ENCODE assay signal across 20 mouse cellular contexts in the genomic region with DNA sequence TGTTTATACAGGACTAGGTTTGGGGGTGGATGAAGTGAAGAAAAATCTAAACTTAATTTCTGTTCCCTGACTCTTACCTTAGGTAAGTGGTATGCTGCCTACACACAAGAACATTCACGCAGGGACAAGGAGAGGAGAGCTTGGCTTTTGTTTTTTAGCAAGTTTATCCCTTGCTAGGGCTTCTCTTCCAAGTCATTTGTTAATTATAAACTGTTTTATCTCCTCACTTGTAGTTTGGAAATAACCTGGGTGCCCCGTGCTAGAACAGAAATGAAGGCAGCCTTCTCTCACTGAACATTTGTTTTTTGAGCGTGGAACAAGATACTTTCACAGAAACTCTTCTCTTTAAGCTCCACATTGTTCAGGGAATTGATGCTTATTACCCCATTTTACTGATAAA. TPM values are rescaled to one million over a fixed set of nuclear protein-coding genes. Genes with fewer than 3 reads are reported as not detected.
DNase-seq lines count a peak whose midpoint lies in the region; ATAC-seq and TF ChIP-seq lines count a peak whose summit lies in the region.
"Had no signal": no experiment of that assay in that cellular context is flagged by ENCODE, and none has a peak within 500 bp of the region (broad histone marks: within the 10 kb centered on the region; RNA-seq: fewer than 3 reads in every experiment).

No protein-coding gene starts in this region.

- H3K9me3 ChIP-seq in hindbrain, embryonic 14.5 days (ENCODE audit: control insufficient read depth, low read length) = no peaks in the 10 kb centered on the region
- no peaks in the 10 kb centered on the region for H3K9me3 ChIP-seq in hindbrain, embryonic 10.5 days
- H3K9me3 ChIP-seq in stomach, embryonic 14.5 days (ENCODE audit: control insufficient read depth, low read depth, low read length) = no peaks in the 10 kb centered on the region
- no peaks in the 10 kb centered on the region for H3K9me3 ChIP-seq in stomach, postnatal 0 days (ENCODE audit: control insufficient read depth, low read length)
- H3K9me3 ChIP-seq: embryonic facial prominence, embryonic 10.5 days; forebrain, embryonic 13.5 days; G1E had no signal

- H3K36me3 ChIP-seq in hindbrain, embryonic 14.5 days (replicated peaks; ENCODE audit: control insufficient read depth, insufficient read depth) = no peaks in the 10 kb centered on the region
- no peaks in the 10 kb centered on the region for H3K36me3 ChIP-seq in hindbrain, embryonic 10.5 days
- no peaks in the 10 kb centered on the region for H3K36me3 ChIP-seq in stomach, embryonic 14.5 days (ENCODE audit: control insufficient read depth, insufficient read depth, low read length)
- no peaks in the 10 kb centered on the region for H3K36me3 ChIP-seq in stomach, postnatal 0 days (ENCODE audit: control insufficient read depth, insufficient read depth, low read length)
- H3K36me3 ChIP-seq: embryonic facial prominence, embryonic 10.5 days; G1E had no signal

- TF ChIP-seq EP300 in stomach, postnatal 0 days (optimal IDR thresholded peaks at IDR 0.05) = no peak

- WGBS in hindbrain, embryonic 14.5 days = 85% methylated on average over 3 of the region's 3 CpGs
- 89% methylated on average over 3 of the region's 3 CpGs for WGBS in hindbrain, embryonic 10.5 days
- 80% methylated on average over 3 of the region's 3 CpGs for WGBS in stomach, embryonic 14.5 days
- 54% methylated on average over 3 of the region's 3 CpGs for WGBS in stomach, postnatal 0 days

- H3K4me3 ChIP-seq in hindbrain, embryonic 14.5 days (replicated peaks; ENCODE audit: low read length) = no peak overlapping the region
- H3K4me3 ChIP-seq in hindbrain, embryonic 10.5 days = no peak overlapping the region
- H3K4me3 ChIP-seq in stomach, embryonic 14.5 days (ENCODE audit: low read depth, low read length) = no peak overlapping the region
- H3K4me3 ChIP-seq in stomach, postnatal 0 days (ENCODE audit: low read depth, low read length) = no peak overlapping the region
- H3K4me3 ChIP-seq: embryonic facial prominence, embryonic 10.5 days; forebrain, embryonic 13.5 days had no signal

- TF ChIP-seq CTCF in stomach, postnatal 0 days (IDR thresholded peaks at IDR 0.05; ENCODE audit: low read depth) = no peak

- no peak for DNase-seq in frontal cortex, postnatal 14 days (ENCODE audit: low spot score in 2 of 2)
- peak; percentile 17 for DNase-seq in hindbrain, embryonic 14.5 days (ENCODE audit: low spot score)
- no peak for DNase-seq in hindbrain, embryonic 10.5 days (ENCODE audit: low spot score)
- peak; percentile 9 to 23 for DNase-seq in kidney, adult 8-10 months
- no peak for DNase-seq in kidney, postnatal 4 days
- no peak for DNase-seq in stomach, postnatal 0 days (ENCODE audit: low spot score)
- DNase-seq: adrenal gland, adult 8-10 months; adrenal gland, postnatal 36 days; B cell, adult 2 months; cerebellum, adult 2 months; heart, adult 18-20 months; heart, postnatal 14 days had no signal

- H3K27ac ChIP-seq in hindbrain, embryonic 14.5 days = no peak overlapping the region
- no peak overlapping the region for H3K27ac ChIP-seq in hindbrain, embryonic 10.5 days
- peak overlapping the region; percentile 33; the same call in 1 of the 2 replicates for H3K27ac ChIP-seq in stomach, embryonic 14.5 days (ENCODE audit: low read length)
- H3K27ac ChIP-seq in stomach, postnatal 0 days (replicated peaks) = no peak overlapping the region
- H3K27ac ChIP-seq: embryonic facial prominence, embryonic 10.5 days; forebrain, embryonic 13.5 days had no signal

- H3K27me3 ChIP-seq in hindbrain, embryonic 14.5 days (ENCODE audit: control insufficient read depth, insufficient read depth, low read length) = no peaks in the 10 kb centered on the region
- no peaks in the 10 kb centered on the region for H3K27me3 ChIP-seq in hindbrain, embryonic 10.5 days (ENCODE audit: insufficient read depth, poor library complexity, severe bottlenecking)
- no peaks in the 10 kb centered on the region for H3K27me3 ChIP-seq in stomach, embryonic 14.5 days (ENCODE audit: control insufficient read depth, insufficient read depth, low read length)
- H3K27me3 ChIP-seq in stomach, postnatal 0 days (ENCODE audit: control insufficient read depth, insufficient read depth, low read length) = no peaks in the 10 kb centered on the region
- H3K27me3 ChIP-seq: forebrain, embryonic 13.5 days had no signal

- no peak overlapping the region for H3K9ac ChIP-seq in hindbrain, embryonic 14.5 days
- H3K9ac ChIP-seq in stomach, embryonic 14.5 days (replicated peaks; ENCODE audit: low read depth, low read length) = no peak overlapping the region
- no peak overlapping the region for H3K9ac ChIP-seq in stomach, postnatal 0 days (ENCODE audit: low read length)
- H3K9ac ChIP-seq: forebrain, embryonic 13.5 days; forebrain, postnatal 0 days had no signal

- peak; percentile 85 for ATAC-seq in frontal cortex, adult (ENCODE audit: low TSS enrichment)
- no peak for ATAC-seq in hindbrain, embryonic 14.5 days (ENCODE audit: low FRiP score)
- ATAC-seq in stomach, embryonic 14.5 days (ENCODE audit: insufficient number of reproducible peaks, insufficient read depth, low FRiP score, low read depth) = peak; percentile 28; the same call in 1 of the 2 replicates
- ATAC-seq in stomach, postnatal 0 days (ENCODE audit: low FRiP score, low TSS enrichment) = no peak
- ATAC-seq: CD4-positive, CD25-positive, alpha-beta regulatory T cell, adult 4 months; forebrain, embryonic 13.5 days; hindbrain, embryonic 16.5 days had no signal

- no peak overlapping the region for H3K4me2 ChIP-seq in hindbrain, embryonic 14.5 days (replicated peaks)
- no peak overlapping the region for H3K4me2 ChIP-seq in stomach, embryonic 14.5 days (replicated peaks; ENCODE audit: low read depth, low read length)
- no peak overlapping the region for H3K4me2 ChIP-seq in stomach, postnatal 0 days (replicated peaks; ENCODE audit: low read depth)
- H3K4me2 ChIP-seq: forebrain, embryonic 13.5 days had no signal

- H3K4me1 ChIP-seq in hindbrain, embryonic 14.5 days (replicated peaks; ENCODE audit: control insufficient read depth, insufficient read depth, low read length) = no peaks in the 10 kb centered on the region
- no peaks in the 10 kb centered on the region for H3K4me1 ChIP-seq in hindbrain, embryonic 10.5 days (replicated peaks)
- no peaks in the 10 kb centered on the region for H3K4me1 ChIP-seq in stomach, embryonic 14.5 days (ENCODE audit: control insufficient read depth, insufficient read depth, low read length)
- H3K4me1 ChIP-seq in stomach, postnatal 0 days (replicated peaks; ENCODE audit: control insufficient read depth, insufficient read depth) = no peaks in the 10 kb centered on the region
- H3K4me1 ChIP-seq: embryonic facial prominence, embryonic 10.5 days; forebrain, embryonic 13.5 days had no signal

RNA-seq across cellular contexts. Expression of gene Tbc1d19, which starts 48.1 kb away (rescaled TPM):
- 70.1 and 77.0 TPM in 2 replicates for polyA plus RNA-seq in hindbrain, embryonic 14.5 days (2014; fragmentation: Nextera tagmentation; extraction: Ambion mirVana)
- 47.2 and 51.1 TPM in 2 replicates for polyA plus RNA-seq in hindbrain, embryonic 10.5 days (2016; fragmentation: Nextera tagmentation; extraction: Ambion mirVana)
- 46.6 and 51.0 TPM in 2 replicates for polyA plus RNA-seq in stomach, embryonic 14.5 days (2014; fragmentation: Nextera tagmentation; extraction: Ambion mirVana)
- 13.8 and 14.7 TPM in 2 replicates for polyA plus RNA-seq in stomach, postnatal 0 days (2015; fragmentation: Nextera tagmentation; extraction: Ambion mirVana)

RNA-seq across cellular contexts. Expression of gene Cckar, which starts 53.8 kb away (rescaled TPM):
- 0.60 and 0.66 TPM in 2 replicates for polyA plus RNA-seq in hindbrain, embryonic 14.5 days (2014; fragmentation: Nextera tagmentation; extraction: Ambion mirVana)
- 0.84 and 1.2 TPM in 2 replicates for polyA plus RNA-seq in hindbrain, embryonic 10.5 days (2016; fragmentation: Nextera tagmentation; extraction: Ambion mirVana)
- 10.8 and 23.2 TPM in 2 replicates for polyA plus RNA-seq in stomach, embryonic 14.5 days (2014; fragmentation: Nextera tagmentation; extraction: Ambion mirVana)
- polyA plus RNA-seq in stomach, postnatal 0 days (2015; fragmentation: Nextera tagmentation; extraction: Ambion mirVana) = 19.9 and 21.7 TPM in 2 replicates
- polyA plus RNA-seq: CD4-positive, CD25-positive, alpha-beta regulatory T cell, adult 4 months; G1E had no signal

Comparison
In these comparisons a context has a peak if more than half of its experiments do, and no peak if none do; other contexts are left out.
1. ATAC-seq: peak in frontal cortex, adult (single experiment) and stomach, embryonic 14.5 days (single experiment); none in hindbrain, embryonic 14.5 days (single experiment) and stomach, postnatal 0 days (single experiment).
2. DNase-seq: peak in hindbrain, embryonic 14.5 days (single experiment) and kidney, adult 8-10 months (2 of 2); none in frontal cortex, postnatal 14 days (0 of 2), hindbrain, embryonic 10.5 days (single experiment), kidney, postnatal 4 days (0 of 2) and stomach, postnatal 0 days (single experiment).